Mouse (Mus musculus): ENCODE data around the gene Luc7l3. TPM values are rescaled to one million over a fixed set of nuclear protein-coding genes. Genes with fewer than 3 reads are reported as not detected.

Gene Luc7l3
- polyA plus RNA-seq, 1 experiment: 21.3 TPM

DNA sequence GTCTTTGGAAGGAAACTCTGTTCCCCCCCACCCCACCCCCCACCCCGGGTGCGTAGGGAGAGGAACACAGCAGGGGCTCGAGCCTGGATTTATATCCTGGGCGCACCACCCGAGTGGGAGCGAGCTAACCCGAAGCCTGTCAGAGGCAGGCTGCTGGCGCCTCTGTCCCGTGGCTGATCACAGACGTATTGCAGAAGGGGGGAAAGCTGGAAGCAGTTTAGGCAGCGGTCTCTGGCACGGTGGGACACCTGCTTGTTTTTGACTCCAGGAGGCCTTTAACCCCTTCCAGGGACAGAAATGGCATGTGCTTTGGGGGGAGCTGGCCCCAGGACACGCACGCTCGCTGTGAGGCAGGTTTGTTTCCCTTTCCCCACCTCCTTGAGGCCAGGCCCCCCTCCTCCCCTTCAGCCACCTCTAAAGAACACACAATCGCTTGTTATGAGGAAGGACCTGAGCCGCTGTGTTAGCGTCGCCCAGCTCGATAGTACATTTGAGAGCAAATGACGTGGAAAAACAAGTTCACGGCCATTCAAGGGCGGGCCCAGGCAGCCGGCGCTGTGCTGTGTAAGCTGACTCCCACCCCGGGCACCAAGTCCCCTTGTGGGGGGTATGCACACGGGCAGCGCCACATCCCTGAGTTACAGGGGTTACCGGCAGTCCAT, 78.9 kb downstream of the Luc7l3 start:
- no peaks in the 10 kb centered on the region for H3K79me2 ChIP-seq (ENCODE audit: control insufficient read depth, insufficient read depth)
- TF ChIP-seq MYOG (IDR thresholded peaks at IDR 0.05; ENCODE audit: control insufficient read depth, extremely low read depth, insufficient read length) (no peak), FOSL1 (IDR thresholded peaks at IDR 0.05; ENCODE audit: insufficient read depth, low read length, poor library complexity, severe bottlenecking) (no peak), CTCF (IDR thresholded peaks at IDR 0.05; ENCODE audit: control insufficient read depth, insufficient read depth, insufficient read length) (no peak), USF1 (IDR thresholded peaks at IDR 0.05; ENCODE audit: low read depth) (no peak), MAX (IDR thresholded peaks at IDR 0.05) (no peak)
- H3K79me3 ChIP-seq (ENCODE audit: low read depth): no peaks in the 10 kb centered on the region
- H3K27me3 ChIP-seq (ENCODE audit: control insufficient read depth, insufficient read depth, insufficient read length): no peaks in the 10 kb centered on the region
- H3ac ChIP-seq (ENCODE audit: control insufficient read depth, insufficient read length, low read depth): no peak overlapping the region
- no peaks in the 10 kb centered on the region for H3K36me3 ChIP-seq (ENCODE audit: control insufficient read depth, insufficient read depth)
- H3K4me3 ChIP-seq (ENCODE audit: insufficient read depth, poor library complexity, severe bottlenecking): no peak overlapping the region

DNA sequence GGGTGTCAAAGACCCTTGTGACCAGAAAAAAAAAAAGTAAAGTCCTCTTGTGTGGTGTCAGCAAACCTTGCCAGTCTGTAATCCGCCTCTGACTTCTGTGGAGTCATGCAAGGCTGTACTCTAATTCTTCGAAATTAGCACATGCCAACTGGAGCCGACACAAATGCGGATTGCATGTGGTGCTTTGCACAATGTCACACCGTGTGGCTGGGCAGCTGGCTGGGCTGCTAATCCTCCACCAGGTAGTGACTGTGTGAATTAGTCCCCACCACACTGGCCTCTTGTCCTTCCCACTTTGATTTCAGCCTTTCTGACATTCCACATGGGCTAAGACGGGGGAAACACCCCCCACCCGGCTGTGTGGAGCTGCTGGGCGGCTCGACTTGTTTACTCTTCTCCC, 82.1 kb downstream of the Luc7l3 start:
- no peaks in the 10 kb centered on the region for H3K36me3 ChIP-seq (ENCODE audit: control insufficient read depth, insufficient read depth)
- no peak for TF ChIP-seq FOSL1 (IDR thresholded peaks at IDR 0.05; ENCODE audit: insufficient read depth, low read length, poor library complexity, severe bottlenecking)
- TF ChIP-seq CTCF (IDR thresholded peaks at IDR 0.05; ENCODE audit: control insufficient read depth, insufficient read depth, insufficient read length): no peak
- no peak for TF ChIP-seq MYOG (IDR thresholded peaks at IDR 0.05; ENCODE audit: control insufficient read depth, extremely low read depth, insufficient read length)
- no peak for TF ChIP-seq MYOD1 (IDR thresholded peaks at IDR 0.05; ENCODE audit: control insufficient read depth, insufficient read length, low read depth)
- no peaks in the 10 kb centered on the region for H3K79me2 ChIP-seq (ENCODE audit: control insufficient read depth, insufficient read depth)
- H3K27me3 ChIP-seq (ENCODE audit: control insufficient read depth, insufficient read depth, insufficient read length): no peaks in the 10 kb centered on the region
- H3ac ChIP-seq (ENCODE audit: control insufficient read depth, insufficient read length, low read depth): no peak overlapping the region
- H3K4me3 ChIP-seq (ENCODE audit: insufficient read depth, poor library complexity, severe bottlenecking): no peak overlapping the region
- no peaks in the 10 kb centered on the region for H3K79me3 ChIP-seq (ENCODE audit: low read depth)

DNA sequence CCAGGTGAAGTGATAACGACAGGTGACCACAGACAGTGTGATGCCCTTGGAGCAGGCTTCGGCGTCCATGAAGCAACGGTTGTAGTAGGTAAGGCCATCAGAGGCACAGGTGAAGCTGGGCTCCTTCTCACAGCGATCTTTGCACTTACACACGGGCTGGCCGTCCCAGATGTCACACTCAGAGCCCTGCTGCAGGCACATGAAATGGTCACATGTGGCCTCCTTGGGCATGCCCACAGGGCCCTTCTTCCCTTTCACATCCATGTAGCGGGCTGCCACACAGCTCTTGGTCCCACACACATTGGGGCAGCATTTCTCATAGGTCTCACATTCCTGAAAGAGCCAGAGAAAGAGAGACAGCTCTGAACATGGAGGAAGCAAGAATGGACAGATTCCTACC, 83.0 kb downstream of the Luc7l3 start:
- Histone ChIP-seq H3K79me2 (ENCODE audit: control insufficient read depth, insufficient read depth) (no peaks in the 10 kb centered on the region), H3K79me3 (ENCODE audit: low read depth) (no peaks in the 10 kb centered on the region), H3ac (ENCODE audit: control insufficient read depth, insufficient read length, low read depth) (no peak overlapping the region), H3K27me3 (ENCODE audit: control insufficient read depth, insufficient read depth, insufficient read length) (no peaks in the 10 kb centered on the region), H3K4me3 (ENCODE audit: insufficient read depth, poor library complexity, severe bottlenecking) (no peak overlapping the region), H3K36me3 (ENCODE audit: control insufficient read depth, insufficient read depth) (no peaks in the 10 kb centered on the region)
- TF ChIP-seq USF1 (IDR thresholded peaks at IDR 0.05; ENCODE audit: low read depth) (no peak), MAX (IDR thresholded peaks at IDR 0.05) (no peak), CTCF (IDR thresholded peaks at IDR 0.05; ENCODE audit: control insufficient read depth, insufficient read depth, insufficient read length) (no peak), MYOD1 (IDR thresholded peaks at IDR 0.05; ENCODE audit: control insufficient read depth, insufficient read length, low read depth) (no peak), CEBPB (IDR thresholded peaks at IDR 0.05; ENCODE audit: low read depth) (no peak), FOSL1 (IDR thresholded peaks at IDR 0.05; ENCODE audit: insufficient read depth, low read length, poor library complexity, severe bottlenecking) (no peak), MYOG (IDR thresholded peaks at IDR 0.05; ENCODE audit: control insufficient read depth, extremely low read depth, insufficient read length) (no peak)

Other genes starting within 250 kb of the Luc7l3 start
- gene Tob1, start 110.5 kb downstream of the Luc7l3 start, polyA plus RNA-seq (2012; fragmentation: generic; extraction: Trizol): 10.7 TPM
- 0.04 TPM for gene Wfikkn2, start 76.0 kb downstream of the Luc7l3 start, polyA plus RNA-seq (2012; fragmentation: generic; extraction: Trizol)
- not detected for gene Gm21885, start 40.1 kb downstream of the Luc7l3 start, polyA plus RNA-seq (2012; fragmentation: generic; extraction: Trizol)
- gene Ankrd40, start 6.0 kb upstream of the Luc7l3 start, polyA plus RNA-seq (2012; fragmentation: generic; extraction: Trizol): 66.9 TPM
- gene Abcc3, start 71.0 kb upstream of the Luc7l3 start, polyA plus RNA-seq (2012; fragmentation: generic; extraction: Trizol): 0.41 TPM
- gene Cacna1g, start 152.2 kb upstream of the Luc7l3 start, polyA plus RNA-seq (2012; fragmentation: generic; extraction: Trizol): 0.04 TPM
- gene Spata20, start 164.2 kb upstream of the Luc7l3 start, polyA plus RNA-seq (2012; fragmentation: generic; extraction: Trizol): not detected
- gene Epn3, start 178.0 kb upstream of the Luc7l3 start, polyA plus RNA-seq (2012; fragmentation: generic; extraction: Trizol): 0.25 TPM
- not detected for gene Mycbpap, start 199.8 kb upstream of the Luc7l3 start, polyA plus RNA-seq (2012; fragmentation: generic; extraction: Trizol)
- 3.2 TPM for gene Rsad1, start 227.3 kb upstream of the Luc7l3 start, polyA plus RNA-seq (2012; fragmentation: generic; extraction: Trizol)
- 0.12 TPM for gene Chad, start 243.1 kb upstream of the Luc7l3 start, polyA plus RNA-seq (2012; fragmentation: generic; extraction: Trizol)